Mouse (Mus musculus) ES-Bruce4 (cell line): ENCODE data around the gene Cuzd1. TPM values are rescaled to one million over a fixed set of nuclear protein-coding genes. Genes with fewer than 3 reads are reported as not detected.

ENCODE experiments used
- H3K27ac ChIP-seq: 2 replicates; pipeline ENCODE4 v1.5.1; 2012; ENCODE audit warnings: low read length, inconsistent platforms; ENCODE audit not compliant: insufficient read depth
- H3K27me3 ChIP-seq: 2 replicates; pipeline ENCODE4 v1.6.1; 2012; ENCODE audit warnings: mild to moderate bottlenecking, low read length, inconsistent platforms; ENCODE audit not compliant: control insufficient read depth, poor library complexity, insufficient read depth, severe bottlenecking
- H3K36me3 ChIP-seq: 2 replicates; pipeline ENCODE4 v1.6.1; 2012; ENCODE audit warnings: inconsistent platforms, mild to moderate bottlenecking, low read length, moderate library complexity; ENCODE audit not compliant: control insufficient read depth, poor library complexity, insufficient read depth, severe bottlenecking
- H3K4me1 ChIP-seq: one replicate; pipeline ENCODE4 v1.8.1; 2011; ENCODE audit warnings: low read length; ENCODE audit not compliant: control insufficient read depth, insufficient read depth
- H3K4me3 ChIP-seq: 2 replicates; pipeline ENCODE4 v1.5.1; 2011; ENCODE audit warnings: low read depth, mild to moderate bottlenecking, low read length
- H3K9ac ChIP-seq: 2 replicates; pipeline ENCODE4 v1.6.1; 2012; ENCODE audit warnings: low read depth, mild to moderate bottlenecking, inconsistent platforms; ENCODE audit not compliant: poor library complexity, severe bottlenecking
- H3K9me3 ChIP-seq: replicated peaks from 2 replicates; pipeline ENCODE4 v1.6.1; 2012; ENCODE audit warnings: mild to moderate bottlenecking, low read length, inconsistent platforms; ENCODE audit not compliant: control insufficient read depth, poor library complexity, insufficient read depth, severe bottlenecking
- CTCF ChIP-seq: IDR thresholded peaks from one replicate; pipeline ENCODE4 v1.8.1; 2011; ENCODE audit warnings: low read depth, low read length
- EP300 ChIP-seq: IDR thresholded peaks from 2 replicates; pipeline ENCODE4 v1.6.1; 2011; ENCODE audit warnings: low read depth, low read length; ENCODE audit not compliant: insufficient read depth
- POLR2A ChIP-seq: IDR thresholded peaks from one replicate; pipeline ENCODE4 v1.8.1; 2011; ENCODE audit warnings: low read length; ENCODE audit not compliant: insufficient read depth
- polyA plus RNA-seq: library from polyadenylated mRNA; stranded (reverse); fragments of >200 nt; gene quantifications from 2 replicates; pipeline ENCODE4 v1.2.4, GENCODE M21; 2011; ENCODE audit warnings: low read depth; ENCODE audit not compliant: missing spikeins, insufficient read depth, insufficient read length

The Cuzd1 gene
- polyA plus RNA-seq, 1 experiment: not detected

GRCm38 (mm10) chr7:131329416-131329815 is 7.3 kb upstream of the Cuzd1 start, which contains the start of gene Fam24b:
Gene Fam24b, minus strand, starts transcription at chr7:131329516.
- Histone ChIP-seq H3K27ac (no peak within 1 kb of the TSS), H3K27me3 (no peaks in the 10 kb centered on the region), H3K9me3 (no peaks in the 10 kb centered on the region), H3K36me3 (no peaks in the 10 kb centered on the region), H3K4me3 (no peak within 1 kb of the TSS), H3K4me1 (no peaks in the 10 kb centered on the region), H3K9ac (no peak within 1 kb of the TSS)
- TF ChIP-seq CTCF: no peak
- TF ChIP-seq EP300: no peak
- no peak for TF ChIP-seq POLR2A

- H3K9me3 ChIP-seq: no peaks in the 10 kb centered on the region
- TF ChIP-seq POLR2A (no peak), CTCF (no peak), EP300 (no peak)
- no peak overlapping the region for H3K9ac ChIP-seq
- no peaks in the 10 kb centered on the region for H3K36me3 ChIP-seq
- H3K27ac ChIP-seq: no peak overlapping the region
- no peaks in the 10 kb centered on the region for H3K27me3 ChIP-seq
- H3K4me3 ChIP-seq: no peak overlapping the region
- H3K4me1 ChIP-seq: no peaks in the 10 kb centered on the region
Measured at GRCm38 (mm10) chr7:131327054-131327453, 5.0 kb upstream of the Cuzd1 start.

- no peaks in the 10 kb centered on the region for H3K9me3 ChIP-seq
- TF ChIP-seq POLR2A (no peak), EP300 (no peak), CTCF (no peak)
- no peaks in the 10 kb centered on the region for H3K4me1 ChIP-seq
- H3K36me3 ChIP-seq: no peaks in the 10 kb centered on the region
- no peak overlapping the region for H3K27ac ChIP-seq
- no peak overlapping the region for H3K9ac ChIP-seq
- no peaks in the 10 kb centered on the region for H3K27me3 ChIP-seq
- H3K4me3 ChIP-seq: no peak overlapping the region
Measured at GRCm38 (mm10) chr7:131318340-131318739, 3.8 kb downstream of the Cuzd1 start.

GRCm38 (mm10) chr7:131317587-131317986 is 4.5 kb downstream of the Cuzd1 start:
- Histone ChIP-seq H3K4me1 (no peaks in the 10 kb centered on the region), H3K27ac (no peak overlapping the region), H3K36me3 (no peaks in the 10 kb centered on the region), H3K9me3 (no peaks in the 10 kb centered on the region), H3K4me3 (no peak overlapping the region), H3K9ac (no peak overlapping the region), H3K27me3 (no peaks in the 10 kb centered on the region)
- TF ChIP-seq CTCF (no peak), EP300 (no peak), POLR2A (no peak)

GRCm38 (mm10) chr7:131314493-131314892 is 7.6 kb downstream of the Cuzd1 start:
- Histone ChIP-seq H3K4me1 (no peaks in the 10 kb centered on the region), H3K36me3 (no peaks in the 10 kb centered on the region), H3K4me3 (no peak overlapping the region), H3K27ac (no peak overlapping the region), H3K9me3 (no peaks in the 10 kb centered on the region), H3K27me3 (no peaks in the 10 kb centered on the region), H3K9ac (no peak overlapping the region)
- TF ChIP-seq CTCF (no peak), EP300 (no peak), POLR2A (no peak)

GRCm38 (mm10) chr7:131306733-131307132 is 15.4 kb downstream of the Cuzd1 start:
- TF ChIP-seq POLR2A (no peak), CTCF (no peak), EP300 (no peak)
- no peak overlapping the region for H3K27ac ChIP-seq
- H3K4me1 ChIP-seq: no peaks in the 10 kb centered on the region
- H3K9ac ChIP-seq: no peak overlapping the region
- H3K9me3 ChIP-seq: no peaks in the 10 kb centered on the region
- no peaks in the 10 kb centered on the region for H3K27me3 ChIP-seq
- H3K36me3 ChIP-seq: no peaks in the 10 kb centered on the region
- H3K4me3 ChIP-seq: no peak overlapping the region
